Mouse (Mus musculus) midbrain, embryonic 11.5 days (tissue): ENCODE results near the gene Gdf9. TPM values are rescaled to one million over a fixed set of nuclear protein-coding genes. Genes with fewer than 3 reads are reported as not detected.

Experiments
- microRNA-seq: library from miRNA; unstranded; fragments of <30 nt; microRNA quantifications from one replicate; pipeline ENCODE4, GENCODE M21; 2017
- polyA plus RNA-seq: library from polyadenylated mRNA; unstranded; fragments of >200 nt; fragmentation: Nextera tagmentation; extraction: Ambion mirVana; gene quantifications from 2 replicates; pipeline ENCODE4 v1.2.1, GENCODE M21; 2014

Gdf9 gene
- polyA plus RNA-seq, 1 experiment from 2014 or later, result 3.6 TPM

Small RNA genes lying within 50 kb of the gene (microRNA-seq; reads per million reads assigned to microRNA genes)
- not detected for gene Mir6920

Other genes with a start within 250 kb of the Gdf9 start
- 111 and 117 TPM in 2 replicates for gene Hspa4, start 130.6 kb upstream of the Gdf9 start, polyA plus RNA-seq
- 26.9 and 27.3 TPM in 2 replicates for gene Zcchc10, start 106.3 kb upstream of the Gdf9 start, polyA plus RNA-seq
- gene Aff4, start 80.2 kb upstream of the Gdf9 start, polyA plus RNA-seq, result 43.5 and 43.7 TPM in 2 replicates
- 0.66 TPM in 1 of 2 replicates, not detected in the other for gene Leap2, start 7.9 kb upstream of the Gdf9 start, polyA plus RNA-seq
- 590 and 635 TPM in 2 replicates for gene Uqcrq, start 192 bp upstream of the Gdf9 start, polyA plus RNA-seq
- not detected in 2 replicates for gene Gm10447, start 26.1 kb downstream of the Gdf9 start, polyA plus RNA-seq
- 1.6 and 1.9 TPM in 2 replicates for gene Shroom1, start 26.2 kb downstream of the Gdf9 start, polyA plus RNA-seq
- gene Gm9837, start 39.5 kb downstream of the Gdf9 start, polyA plus RNA-seq, result not detected in 2 replicates
- gene Gm9945, start 49.1 kb downstream of the Gdf9 start, polyA plus RNA-seq, result 0.15 TPM in 1 of 2 replicates, not detected in the other
- gene Sowaha, start 49.3 kb downstream of the Gdf9 start, polyA plus RNA-seq, result 0.05 and 0.15 TPM in 2 replicates
- gene Sept8, start 88.2 kb downstream of the Gdf9 start, polyA plus RNA-seq, result 11.6 and 14.9 TPM in 2 replicates
- 87.9 and 96.4 TPM in 2 replicates for gene Kif3a, start 136.4 kb downstream of the Gdf9 start, polyA plus RNA-seq
- gene Il4, start 187.6 kb downstream of the Gdf9 start, polyA plus RNA-seq, result 1.7 and 3.1 TPM in 2 replicates
- not detected in 2 replicates for gene Il13, start 203.7 kb downstream of the Gdf9 start, polyA plus RNA-seq